Mouse (Mus musculus): ENCODE measurements around the gene Crot. TPM values are rescaled to one million over a fixed set of nuclear protein-coding genes. Genes with fewer than 3 reads are reported as not detected.
"Not testable (repeated sequence)": the region's sequence is repeated elsewhere in the genome, so short reads cannot be mapped to it uniquely, and the experiment has no call there.

Gene Crot
- polyA plus RNA-seq, 1 experiment from 2014 or later, result 70.0 TPM

DNA sequence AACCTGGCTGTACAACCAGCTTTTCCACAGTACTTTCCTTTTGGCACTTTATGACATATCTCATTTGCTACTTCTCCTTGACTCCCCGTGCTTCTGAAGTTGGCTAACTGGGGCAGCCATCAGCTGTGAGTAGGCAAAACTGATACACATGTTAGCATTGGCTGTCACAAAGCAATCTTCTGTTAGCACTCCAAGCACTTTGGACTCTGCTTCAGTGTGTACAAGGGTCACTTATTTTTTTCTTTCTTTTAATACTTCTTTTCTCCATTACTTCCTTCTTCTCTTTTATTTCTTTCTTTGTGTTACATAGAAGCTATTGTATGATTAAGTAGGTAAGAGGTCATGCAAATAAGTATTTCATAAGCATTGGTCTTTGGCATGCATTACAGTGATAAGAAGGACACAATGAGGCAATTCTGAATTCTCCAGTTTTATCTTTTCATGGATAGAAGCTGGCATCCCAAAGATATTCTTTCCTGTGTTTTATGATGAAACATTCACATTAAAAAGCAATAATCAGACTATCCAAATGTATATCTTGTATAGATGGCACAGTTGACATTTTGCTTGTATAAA, 31.2 kb upstream of the Crot start:
- Histone ChIP-seq H3K4me3 (replicated peaks; ENCODE audit: low read depth, low read length) (no peak overlapping the region), H3K4me2 (ENCODE audit: low read length) (no peak overlapping the region), H3K27me3 (ENCODE audit: insufficient read depth, low read length) (no peaks in the 10 kb centered on the region), H3K9me3 (replicated peaks; ENCODE audit: low read length) (no peaks in the 10 kb centered on the region), H3K36me3 (ENCODE audit: insufficient read depth, low read length) (no peaks in the 10 kb centered on the region), H3K27ac (no peak overlapping the region), H3K9ac (ENCODE audit: low read depth, low read length) (no peak overlapping the region), H3K4me1 (replicated peaks; ENCODE audit: insufficient read depth, low read length) (no peaks in the 10 kb centered on the region)
- TF ChIP-seq CTCF (IDR thresholded peaks at IDR 0.05; ENCODE audit: low read depth), result no peak
- WGBS, result 62% methylated on average over 1 of the region's 1 CpGs
- DNase-seq (ENCODE audit: low spot score) (no peak), ATAC-seq (replicated peaks; ENCODE audit: low FRiP score, low read depth) (no peak)

DNA sequence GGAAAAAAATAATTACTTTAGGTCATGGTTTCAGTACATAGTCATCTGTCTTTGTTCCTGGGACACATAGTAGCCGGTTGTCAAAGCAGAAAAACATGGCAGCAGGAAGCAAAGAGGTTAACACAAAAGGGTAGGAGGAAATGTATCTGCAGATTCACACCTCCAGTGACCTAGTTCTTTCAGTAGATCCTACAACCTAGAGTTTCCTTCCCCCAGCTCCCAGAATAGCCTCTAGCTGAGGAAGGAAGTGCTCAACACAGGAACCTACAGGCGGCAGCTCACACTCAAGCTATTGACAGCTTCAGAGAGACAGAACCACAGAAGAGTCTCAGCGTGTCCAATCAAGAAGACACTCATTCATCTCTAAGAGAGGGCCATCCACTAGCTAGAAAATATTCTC, 18.2 kb upstream of the Crot start:
- WGBS, result 64% methylated on average over 3 of the region's 3 CpGs
- Histone ChIP-seq H3K9me3 (replicated peaks; ENCODE audit: low read length) (no peaks in the 10 kb centered on the region), H3K9ac (ENCODE audit: low read depth, low read length) (no peak overlapping the region), H3K36me3 (ENCODE audit: insufficient read depth, low read length) (no peaks in the 10 kb centered on the region), H3K27ac (0 out of 2 replicates have a peak overlapping the region, but pooled peaks have one; percentile 25), H3K4me1 (replicated peaks; ENCODE audit: insufficient read depth, low read length) (no peaks in the 10 kb centered on the region), H3K4me3 (replicated peaks; ENCODE audit: low read depth, low read length) (no peak overlapping the region), H3K4me2 (ENCODE audit: low read length) (no peak overlapping the region), H3K27me3 (ENCODE audit: insufficient read depth, low read length) (no peaks in the 10 kb centered on the region)
- ATAC-seq (replicated peaks; ENCODE audit: low FRiP score, low read depth) (no peak), DNase-seq (ENCODE audit: low spot score) (no peak)
- TF ChIP-seq CTCF (IDR thresholded peaks at IDR 0.05; ENCODE audit: low read depth), result no peak

DNA sequence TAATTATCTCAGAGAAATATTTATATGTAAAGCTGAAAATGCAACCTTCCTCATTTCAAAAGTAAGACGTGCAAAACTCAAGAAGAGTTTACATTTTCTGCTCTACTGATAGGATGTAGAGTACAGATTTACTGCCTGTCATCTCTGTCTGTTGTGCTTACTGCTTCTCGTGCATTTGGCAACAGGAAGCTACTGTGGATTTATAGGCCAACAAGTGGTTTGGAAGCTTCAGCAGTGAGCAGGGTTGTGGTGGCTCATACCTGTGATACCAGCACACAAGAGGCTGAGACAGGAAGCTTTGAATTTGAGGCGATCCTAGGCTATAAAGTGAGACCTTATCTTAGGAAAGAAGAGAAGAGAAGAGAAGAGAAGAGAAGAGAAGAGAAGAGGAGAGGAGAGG, 17.6 kb upstream of the Crot start:
- no peak for ATAC-seq (replicated peaks; ENCODE audit: low FRiP score, low read depth)
- 51% methylated on average over 3 of the region's 3 CpGs for WGBS
- H3K36me3 ChIP-seq (ENCODE audit: insufficient read depth, low read length), result no peaks in the 10 kb centered on the region
- no peak overlapping the region for H3K4me2 ChIP-seq (ENCODE audit: low read length)
- no peaks in the 10 kb centered on the region for H3K27me3 ChIP-seq (ENCODE audit: insufficient read depth, low read length)
- TF ChIP-seq CTCF (IDR thresholded peaks at IDR 0.05; ENCODE audit: low read depth), result no peak
- H3K4me3 ChIP-seq (replicated peaks; ENCODE audit: low read depth, low read length), result no peak overlapping the region
- H3K27ac ChIP-seq, result no peak overlapping the region
- no peaks in the 10 kb centered on the region for H3K4me1 ChIP-seq (replicated peaks; ENCODE audit: insufficient read depth, low read length)
- H3K9ac ChIP-seq (ENCODE audit: low read depth, low read length), result no peak overlapping the region
- H3K9me3 ChIP-seq (replicated peaks; ENCODE audit: low read length), result no peaks in the 10 kb centered on the region
- no peak for DNase-seq (ENCODE audit: low spot score)

DNA sequence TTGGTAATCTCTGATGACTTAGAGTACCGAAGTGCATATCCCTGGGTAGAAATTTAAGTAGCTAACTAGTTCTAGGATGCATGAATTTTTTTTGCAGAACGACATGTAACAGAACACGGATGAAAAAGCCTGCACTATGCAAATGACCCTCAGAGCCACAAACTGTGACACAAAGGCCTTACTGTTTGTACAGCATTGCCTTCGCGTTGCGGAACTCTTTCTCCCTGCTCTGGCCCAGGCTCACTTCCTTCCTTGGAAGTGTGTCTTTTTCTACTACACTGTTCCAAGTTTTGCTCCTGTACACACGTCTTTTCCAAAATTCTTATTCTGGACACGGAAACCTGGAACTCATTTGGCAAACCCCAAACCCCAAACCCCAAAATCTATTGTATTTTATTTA, 14.2 kb upstream of the Crot start:
- DNase-seq (ENCODE audit: low spot score) (no peak), ATAC-seq (replicated peaks; ENCODE audit: low FRiP score, low read depth) (no peak)
- Histone ChIP-seq H3K9me3 (replicated peaks; ENCODE audit: low read length) (no peaks in the 10 kb centered on the region), H3K4me3 (replicated peaks; ENCODE audit: low read depth, low read length) (no peak overlapping the region), H3K4me2 (ENCODE audit: low read length) (no peak overlapping the region), H3K9ac (ENCODE audit: low read depth, low read length) (no peak overlapping the region), H3K27me3 (ENCODE audit: insufficient read depth, low read length) (no peaks in the 10 kb centered on the region), H3K27ac (no peak overlapping the region), H3K4me1 (replicated peaks; ENCODE audit: insufficient read depth, low read length) (no peaks in the 10 kb centered on the region), H3K36me3 (ENCODE audit: insufficient read depth, low read length) (no peaks in the 10 kb centered on the region)
- WGBS, result 56% methylated on average over 8 of the region's 8 CpGs
- no peak for TF ChIP-seq CTCF (IDR thresholded peaks at IDR 0.05; ENCODE audit: low read depth)

DNA sequence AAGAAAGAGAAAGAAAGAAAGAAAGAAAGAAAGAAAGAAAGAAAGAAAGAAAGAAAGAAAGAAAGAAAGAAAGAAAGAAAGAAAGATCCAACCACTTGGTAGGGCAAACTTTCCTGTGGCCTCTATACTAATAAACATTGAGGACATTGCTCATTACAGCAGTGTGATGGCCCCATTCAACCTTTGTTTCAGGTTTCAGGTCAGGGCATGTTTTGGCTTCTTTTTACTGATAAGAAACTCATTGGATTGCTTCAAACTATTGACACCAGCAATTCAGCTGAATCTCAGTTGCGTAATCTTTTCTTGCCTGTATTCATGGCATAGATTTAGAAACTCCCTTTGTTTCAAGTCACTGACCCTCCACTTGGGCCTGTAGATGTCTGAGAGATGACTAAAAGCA, 13.0 kb upstream of the Crot start:
- Histone ChIP-seq H3K27me3 (ENCODE audit: insufficient read depth, low read length) (no peaks in the 10 kb centered on the region), H3K9me3 (replicated peaks; ENCODE audit: low read length) (no peaks in the 10 kb centered on the region), H3K36me3 (ENCODE audit: insufficient read depth, low read length) (no peaks in the 10 kb centered on the region), H3K27ac (no peak overlapping the region), H3K4me1 (replicated peaks; ENCODE audit: insufficient read depth, low read length) (no peaks in the 10 kb centered on the region), H3K9ac (ENCODE audit: low read depth, low read length) (no peak overlapping the region), H3K4me2 (ENCODE audit: low read length) (no peak overlapping the region), H3K4me3 (replicated peaks; ENCODE audit: low read depth, low read length) (no peak overlapping the region)
- ATAC-seq (replicated peaks; ENCODE audit: low FRiP score, low read depth) (no peak), DNase-seq (ENCODE audit: low spot score) (no peak)
- WGBS, result 97% methylated on average over 1 of the region's 1 CpGs
- TF ChIP-seq CTCF (IDR thresholded peaks at IDR 0.05; ENCODE audit: low read depth), result no peak

DNA sequence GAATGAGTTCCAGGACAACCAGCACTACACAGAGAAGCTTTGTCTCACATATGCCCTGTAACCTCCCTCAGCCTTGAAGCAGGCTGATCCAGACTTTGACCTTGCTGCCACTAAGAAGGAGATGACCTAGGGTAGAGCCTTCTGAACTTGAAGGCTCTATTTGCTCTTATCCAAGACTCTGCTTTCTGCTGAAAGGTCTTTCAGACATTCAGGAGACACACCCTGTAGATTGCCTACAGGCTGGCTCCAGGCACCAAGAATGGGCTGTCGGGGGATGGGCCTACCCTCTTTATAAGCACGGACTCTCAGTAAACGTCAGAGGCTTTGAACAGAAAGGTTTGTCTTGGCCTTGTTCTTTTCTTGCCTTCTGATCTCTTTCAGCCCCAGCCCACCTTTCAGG, 9.5 kb upstream of the Crot start:
- ATAC-seq (replicated peaks; ENCODE audit: low FRiP score, low read depth), result not testable (repeated sequence)
- 61% methylated on average over 3 of the region's 3 CpGs for WGBS

DNA sequence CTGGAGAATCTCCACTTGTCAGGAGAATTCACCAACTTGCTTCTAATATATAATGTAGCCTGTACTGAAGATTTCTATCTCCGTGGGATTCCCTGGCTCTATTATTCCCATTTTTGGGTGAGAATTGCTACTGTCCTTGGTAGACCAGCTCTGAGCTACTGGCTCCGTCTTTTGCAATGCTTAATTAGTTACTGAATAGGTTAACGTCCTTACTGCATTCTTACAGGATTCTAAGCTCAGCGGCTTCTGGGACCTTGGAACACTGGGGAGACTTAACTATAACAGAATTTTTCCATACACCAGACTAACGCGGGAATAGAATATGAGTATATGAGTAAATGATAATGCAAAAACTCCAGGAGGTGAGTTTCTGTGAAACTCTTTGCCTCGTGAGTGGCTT, 2.9 kb upstream of the Crot start:
- not testable (repeated sequence) for H3K9ac ChIP-seq (ENCODE audit: low read depth, low read length); H3K4me3 ChIP-seq (replicated peaks; ENCODE audit: low read depth, low read length); ATAC-seq (replicated peaks; ENCODE audit: low FRiP score, low read depth); H3K4me2 ChIP-seq (ENCODE audit: low read length); H3K9me3 ChIP-seq (replicated peaks; ENCODE audit: low read length); DNase-seq (ENCODE audit: low spot score); H3K27me3 ChIP-seq (ENCODE audit: insufficient read depth, low read length); H3K36me3 ChIP-seq (ENCODE audit: insufficient read depth, low read length); H3K4me1 ChIP-seq (replicated peaks; ENCODE audit: insufficient read depth, low read length)
- WGBS, result 39% methylated on average over 7 of the region's 7 CpGs
- 0 out of 2 replicates have a peak overlapping the region, but pooled peaks have one; percentile 16 for H3K27ac ChIP-seq

More for the DNA sequence above, 9.5 kb upstream of the Crot start:
- not testable (repeated sequence) for H3K4me2 ChIP-seq (ENCODE audit: low read length); H3K36me3 ChIP-seq (ENCODE audit: insufficient read depth, low read length); H3K27ac ChIP-seq; DNase-seq (ENCODE audit: low spot score); H3K4me3 ChIP-seq (replicated peaks; ENCODE audit: low read depth, low read length); H3K9me3 ChIP-seq (replicated peaks; ENCODE audit: low read length); H3K4me1 ChIP-seq (replicated peaks; ENCODE audit: insufficient read depth, low read length); H3K27me3 ChIP-seq (ENCODE audit: insufficient read depth, low read length); H3K9ac ChIP-seq (ENCODE audit: low read depth, low read length)
